Mouse (Mus musculus) heart, adult 2 months (tissue): ENCODE results near the gene Arhgap30.

Source experiments
- CTCF ChIP-seq: fragments of 200-600 bp; IDR thresholded peaks from 2 replicates; pipeline ENCODE4 v1.8.1; 2022; ENCODE audit warnings: antibody characterized with exemption, mild to moderate bottlenecking, moderate library complexity
- EP300 ChIP-seq: fragments of 200-500 bp; IDR thresholded peaks from 2 replicates; pipeline ENCODE4 v1.6.1; 2011; ENCODE audit warnings: low read depth, low read length, control low read depth; ENCODE audit not compliant: insufficient read depth
- POLR2A ChIP-seq: fragments of 200-500 bp; IDR thresholded peaks from 2 replicates; pipeline ENCODE4 v1.6.1; 2011; ENCODE audit warnings: mild to moderate bottlenecking, low read depth, low read length, control low read depth; ENCODE audit not compliant: insufficient read depth

DNA sequence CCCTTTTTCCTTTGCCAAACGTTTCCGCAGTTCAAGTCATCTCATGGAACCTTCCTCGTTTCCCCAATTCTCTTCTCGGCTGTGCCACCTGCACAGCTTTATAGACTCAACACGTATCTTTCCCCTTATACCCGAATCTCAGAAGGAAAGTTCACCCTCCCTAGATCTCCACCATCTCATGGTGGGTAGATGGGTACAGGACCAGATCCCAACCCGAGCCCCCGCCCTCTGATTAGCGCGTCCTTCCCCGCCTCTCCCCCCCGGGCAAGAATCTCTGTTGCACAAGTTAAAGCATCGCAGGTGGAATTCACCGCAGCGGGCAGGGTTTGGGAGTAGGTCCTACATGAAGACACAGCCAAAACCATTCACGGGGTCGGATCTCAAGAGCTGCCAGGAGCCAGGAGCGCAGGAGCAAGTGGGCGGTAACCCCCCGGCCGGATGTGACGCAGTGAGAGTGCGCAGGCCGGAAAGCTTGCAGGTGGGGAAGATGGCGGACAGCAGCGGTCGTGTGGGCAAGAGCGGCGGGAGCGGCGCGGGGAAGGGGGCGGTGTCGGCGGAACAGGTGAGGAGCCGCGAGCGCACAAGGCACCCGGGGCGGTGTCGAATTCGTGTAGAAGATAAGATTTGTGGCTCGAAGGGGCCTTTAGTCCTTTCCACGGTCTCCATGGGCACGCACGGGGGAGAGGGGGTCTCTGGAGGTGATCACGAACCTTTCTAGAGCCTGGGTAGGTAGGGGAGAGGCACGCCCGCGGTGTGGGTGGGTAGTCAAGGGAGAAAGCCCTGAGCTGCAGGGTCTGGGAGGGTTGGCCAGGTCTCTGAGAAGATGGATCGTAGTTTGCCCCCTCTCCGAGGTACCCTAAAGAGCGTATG, 43.3 kb upstream of the Arhgap30 start, which contains the start of the genes Nit1 and Pfdn2:
- no peak for TF ChIP-seq CTCF
- peak; percentile 87 for TF ChIP-seq POLR2A
- TF ChIP-seq EP300, result peak; percentile 78; the same call in 1 of the 2 replicates
